Mouse (Mus musculus): ENCODE results near the gene Nptn.

Nptn gene

DNA sequence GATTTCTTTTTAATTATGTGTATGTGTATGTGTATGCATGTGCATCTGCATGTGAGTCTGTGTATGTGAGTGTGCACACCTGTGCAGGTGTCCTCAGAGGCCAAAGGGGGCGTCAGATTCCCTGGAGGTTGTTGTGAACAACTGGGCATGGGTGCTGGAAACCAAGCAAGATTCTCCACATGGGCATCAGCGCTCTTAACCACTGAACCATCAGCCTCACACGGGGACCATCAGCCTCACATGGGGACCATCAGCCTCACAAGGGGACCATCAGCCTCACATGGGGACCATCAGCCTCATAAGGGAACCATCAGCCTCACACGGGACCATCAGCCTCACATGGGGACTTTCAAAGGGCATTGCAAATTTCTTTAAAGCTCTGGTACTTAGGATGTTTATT is 108.7 kb downstream of the Nptn start:
- DNase-seq (ENCODE audit: low spot score in 2 of 2), result no peak

DNA sequence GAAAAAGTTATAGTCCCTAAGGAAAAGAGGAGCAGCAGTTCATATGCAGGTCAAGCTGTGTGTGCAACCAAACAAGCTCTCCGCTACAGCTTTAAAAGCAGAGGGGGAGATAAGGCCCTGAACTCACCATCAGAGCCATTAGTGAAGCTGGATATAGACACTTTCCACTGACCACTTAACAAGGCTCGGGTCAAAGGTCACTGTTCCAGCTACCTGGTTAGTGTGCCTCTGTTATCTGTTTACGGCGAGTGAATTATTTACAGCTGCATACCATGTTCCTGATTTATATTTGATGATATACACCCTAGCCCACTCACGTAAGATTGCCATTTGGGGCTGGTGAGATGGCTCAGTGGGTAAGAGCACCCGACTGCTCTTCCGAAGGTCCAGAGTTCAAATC is 109.4 kb downstream of the Nptn start:
- no peak for DNase-seq (ENCODE audit: low spot score in 2 of 2)

GRCm38 (mm10) chr9:58698486-58698885 is 116.4 kb downstream of the Nptn start:
- no peak for DNase-seq (ENCODE audit: low spot score in 2 of 2)

- DNase-seq (ENCODE audit: low spot score in 2 of 2), result no peak
These were observed 119.7 kb downstream of the Nptn start for GRCm38 (mm10) chr9:58701751-58702150.

GRCm38 (mm10) chr9:58703766-58704165 is 121.7 kb downstream of the Nptn start:
- no peak for DNase-seq (ENCODE audit: low spot score in 2 of 2)

- no peak for DNase-seq (ENCODE audit: low spot score in 2 of 2)
These were observed 124.0 kb downstream of the Nptn start for GRCm38 (mm10) chr9:58706024-58706423.

Measured in natural killer cell, adult 2 months (primary cell).